Mouse (Mus musculus): Measurements from ENCODE around the gene Mef2d.
A peak's percentile ranks its signal among the peaks of the same experiment; 100 is the strongest.

Mef2d gene

GRCm38 (mm10) chr3:88141787-88142523 lies at the start of gene Mef2d:
Gene Mef2d (plus strand): TSS chr3:88142372.
- peak; percentile 97 for DNase-seq (ENCODE audit: extremely low read depth, insufficient read length, low spot score)

GRCm38 (mm10) chr3:88094126-88094525 lies 48.0 kb upstream of the Mef2d start:
- no peak for DNase-seq (ENCODE audit: extremely low read depth, insufficient read length, low spot score)

GRCm38 (mm10) chr3:88097666-88098065 lies 44.5 kb upstream of the Mef2d start:
- DNase-seq (ENCODE audit: extremely low read depth, insufficient read length, low spot score): peak; percentile 34

- DNase-seq (ENCODE audit: extremely low read depth, insufficient read length, low spot score): no peak
Observed at GRCm38 (mm10) chr3:88100251-88100650, 41.9 kb upstream of the Mef2d start.

- no peak for DNase-seq (ENCODE audit: extremely low read depth, insufficient read length, low spot score)
Observed at GRCm38 (mm10) chr3:88101736-88102135, 40.4 kb upstream of the Mef2d start.

GRCm38 (mm10) chr3:88102196-88102595 lies 40.0 kb upstream of the Mef2d start:
- DNase-seq (ENCODE audit: extremely low read depth, insufficient read length, low spot score): no peak

- DNase-seq (ENCODE audit: extremely low read depth, insufficient read length, low spot score): no peak
Observed at GRCm38 (mm10) chr3:88102611-88103010, 39.6 kb upstream of the Mef2d start.

- no peak for DNase-seq (ENCODE audit: extremely low read depth, insufficient read length, low spot score)
Observed at GRCm38 (mm10) chr3:88106126-88106525, 36.0 kb upstream of the Mef2d start.

- DNase-seq (ENCODE audit: extremely low read depth, insufficient read length, low spot score): no peak
Observed at GRCm38 (mm10) chr3:88109126-88109525, 33.0 kb upstream of the Mef2d start.

GRCm38 (mm10) chr3:88114396-88114795 lies 27.8 kb upstream of the Mef2d start:
- no peak for DNase-seq (ENCODE audit: extremely low read depth, insufficient read length, low spot score)

- no peak for DNase-seq (ENCODE audit: extremely low read depth, insufficient read length, low spot score)
Observed at GRCm38 (mm10) chr3:88120117-88120651, 22.0 kb upstream of the Mef2d start.

- no peak for DNase-seq (ENCODE audit: extremely low read depth, insufficient read length, low spot score)
Observed at GRCm38 (mm10) chr3:88121164-88122131, 20.7 kb upstream of the Mef2d start.

- DNase-seq (ENCODE audit: extremely low read depth, insufficient read length, low spot score): no peak
Observed at GRCm38 (mm10) chr3:88125195-88125594, 17.0 kb upstream of the Mef2d start.

GRCm38 (mm10) chr3:88126181-88126580 lies 16.0 kb upstream of the Mef2d start:
- no peak for DNase-seq (ENCODE audit: extremely low read depth, insufficient read length, low spot score)

GRCm38 (mm10) chr3:88127636-88128035 lies 14.5 kb upstream of the Mef2d start:
- no peak for DNase-seq (ENCODE audit: extremely low read depth, insufficient read length, low spot score)

GRCm38 (mm10) chr3:88128056-88128455 lies 14.1 kb upstream of the Mef2d start:
- DNase-seq (ENCODE audit: extremely low read depth, insufficient read length, low spot score): no peak

- DNase-seq (ENCODE audit: extremely low read depth, insufficient read length, low spot score): no peak
Observed at GRCm38 (mm10) chr3:88129006-88129405, 13.2 kb upstream of the Mef2d start.

GRCm38 (mm10) chr3:88131071-88131470 lies 11.1 kb upstream of the Mef2d start:
- no peak for DNase-seq (ENCODE audit: extremely low read depth, insufficient read length, low spot score)

- no peak for DNase-seq (ENCODE audit: extremely low read depth, insufficient read length, low spot score)
Observed at GRCm38 (mm10) chr3:88132492-88132891, 9.7 kb upstream of the Mef2d start.

GRCm38 (mm10) chr3:88133187-88133771 lies 8.9 kb upstream of the Mef2d start:
- no peak for DNase-seq (ENCODE audit: extremely low read depth, insufficient read length, low spot score)

- DNase-seq (ENCODE audit: extremely low read depth, insufficient read length, low spot score): no peak
Observed at GRCm38 (mm10) chr3:88136346-88136745, 5.8 kb upstream of the Mef2d start.

Data from 3134 (cell line).